Mouse (Mus musculus): ENCODE data around the gene Glis3.

Glis3 gene

DNA sequence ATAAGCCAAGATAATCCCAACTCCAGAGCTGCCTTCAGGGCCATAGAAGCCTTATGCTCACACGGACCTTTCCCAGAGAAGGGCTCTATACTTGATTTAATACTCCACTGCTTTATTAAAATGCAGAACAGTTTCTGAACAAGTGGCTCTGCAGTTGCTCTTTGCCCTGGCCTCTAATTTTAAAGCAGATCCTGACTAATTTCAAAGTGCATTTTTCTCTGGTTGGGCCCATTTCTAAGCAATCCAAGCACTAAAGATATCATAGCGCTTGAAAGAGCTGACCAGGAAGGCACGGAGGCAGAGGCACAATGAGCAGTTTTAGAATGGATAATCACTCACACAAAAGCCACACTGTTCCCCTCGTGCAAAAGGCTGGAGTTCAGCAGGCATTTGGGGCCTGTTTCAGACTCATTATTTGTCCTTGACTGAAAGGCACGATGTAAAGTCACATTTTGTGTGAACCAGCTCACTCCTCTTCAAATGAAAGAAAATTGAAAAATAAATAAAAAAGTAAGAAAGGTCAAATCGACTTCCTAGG is 202.5 kb downstream of the Glis3 start:
- no peak for DNase-seq (ENCODE audit: low spot score)

DNA sequence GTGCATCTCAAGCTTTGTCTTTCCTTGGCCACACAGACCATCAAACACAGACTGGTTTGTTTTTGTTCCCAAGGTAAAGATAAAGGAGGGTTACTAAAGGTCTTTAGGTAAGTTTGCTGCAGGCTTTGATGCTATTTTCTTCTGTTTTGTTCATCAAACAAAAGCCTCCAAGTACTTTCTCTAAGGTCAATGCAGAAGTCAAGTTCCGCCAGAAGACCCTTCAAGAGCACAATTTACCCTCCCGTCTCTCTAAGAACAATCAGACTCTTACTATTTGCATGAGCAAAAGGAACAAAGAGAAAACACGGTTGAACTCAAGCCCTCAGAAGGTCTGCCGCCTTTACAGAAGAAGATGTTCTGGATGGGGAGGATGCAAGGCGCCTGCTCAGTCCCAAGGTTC is 206.3 kb downstream of the Glis3 start:
- DNase-seq (ENCODE audit: low spot score): no peak

GRCm38 (mm10) chr19:28471144-28471543 is 208.7 kb downstream of the Glis3 start:
- DNase-seq (ENCODE audit: low spot score): no peak

DNA sequence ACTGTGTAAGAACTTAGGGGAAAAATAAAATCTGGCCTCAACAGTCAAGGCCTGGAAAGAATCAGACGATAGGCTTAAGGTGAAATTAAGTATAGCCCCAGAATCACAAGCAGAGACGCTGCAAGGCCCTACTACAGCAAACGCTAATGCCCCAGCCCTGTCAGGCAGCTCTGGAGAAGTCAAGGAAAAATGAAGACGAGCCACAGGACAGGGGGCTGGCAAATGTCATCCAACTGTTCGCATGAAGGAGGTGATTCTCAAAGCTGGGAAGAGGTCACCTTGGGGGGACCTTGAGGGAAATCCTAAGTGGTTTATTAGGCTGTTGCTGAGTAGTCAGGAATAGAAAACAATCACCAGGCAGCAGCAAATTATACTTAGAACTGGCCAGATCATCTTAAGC is 214.1 kb downstream of the Glis3 start:
- DNase-seq (ENCODE audit: low spot score): no peak

DNA sequence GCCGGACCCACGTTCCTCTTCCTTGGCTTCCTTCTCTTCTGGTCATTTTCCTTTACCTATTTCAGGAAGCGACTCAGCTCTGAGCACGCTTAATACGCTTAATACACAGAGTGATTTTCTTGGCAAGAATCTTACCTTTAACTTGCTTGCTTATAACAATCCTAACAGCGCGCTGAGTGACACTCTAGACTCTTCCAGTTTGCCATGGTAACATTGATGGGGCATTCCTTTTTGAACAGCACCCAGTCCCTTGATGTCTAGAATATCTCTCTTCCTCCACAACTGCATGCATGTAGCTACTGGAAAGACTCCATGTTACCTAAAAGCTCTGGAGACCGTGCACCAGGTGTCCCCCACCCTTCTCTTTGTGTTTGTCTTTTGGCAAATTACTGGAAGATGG is 225.5 kb downstream of the Glis3 start:
- DNase-seq (ENCODE audit: low spot score): no peak

DNA sequence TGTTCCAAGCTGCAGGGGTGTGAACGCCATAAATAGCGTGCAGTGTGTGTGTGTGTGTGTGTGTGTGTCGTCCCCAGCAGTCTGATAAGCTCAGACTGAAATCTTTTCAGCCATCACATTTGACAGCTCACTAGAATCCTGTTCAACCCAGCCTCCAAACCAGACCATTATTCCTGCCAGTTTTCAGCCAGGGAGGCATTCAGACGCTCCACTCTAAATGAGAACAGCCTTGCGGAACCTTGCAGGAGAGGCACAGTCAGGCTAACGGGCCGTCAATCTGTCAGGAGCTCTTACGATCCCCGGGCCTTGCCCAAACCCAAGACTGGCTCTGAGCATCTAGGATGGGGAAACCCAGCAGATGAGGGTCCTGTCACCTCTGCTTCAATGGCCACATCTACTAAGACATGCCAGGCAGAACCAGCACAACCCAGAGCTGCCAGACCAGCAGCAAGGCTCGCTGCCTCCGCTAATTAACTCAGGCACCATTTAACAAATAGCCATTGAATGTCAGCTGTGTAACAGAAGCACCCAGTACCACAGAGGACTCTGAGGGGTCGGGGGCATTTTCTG is 226.8 kb downstream of the Glis3 start:
- DNase-seq (ENCODE audit: low spot score): peak; percentile 16

DNA sequence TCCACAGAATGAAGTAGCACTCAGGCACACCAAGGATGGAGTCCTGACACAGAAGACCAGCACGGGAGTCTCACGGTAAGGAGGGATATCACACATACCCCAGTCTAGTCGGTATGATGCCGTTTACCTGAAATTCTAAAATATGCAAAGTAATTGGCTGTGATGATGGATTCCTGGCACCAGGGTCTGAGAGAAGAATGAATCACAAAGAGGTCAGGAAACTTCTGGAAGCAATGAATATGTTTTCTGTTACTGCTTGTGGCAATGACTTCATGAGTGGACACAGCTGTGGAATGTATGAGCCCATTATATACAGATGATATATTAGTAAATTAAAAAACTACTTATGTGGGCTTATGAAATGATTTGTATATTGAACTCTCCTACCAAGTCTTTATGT is 231.1 kb downstream of the Glis3 start:
- no peak for DNase-seq (ENCODE audit: low spot score)

- no peak for DNase-seq (ENCODE audit: low spot score)
These were observed 237.7 kb downstream of the Glis3 start for GRCm38 (mm10) chr19:28442161-28442560.

GRCm38 (mm10) chr19:28436457-28437148 is 243.3 kb downstream of the Glis3 start:
- DNase-seq (ENCODE audit: low spot score): peak; percentile 28

GRCm38 (mm10) chr19:28428220-28428816 is 251.6 kb downstream of the Glis3 start:
- DNase-seq (ENCODE audit: low spot score): no peak

DNA sequence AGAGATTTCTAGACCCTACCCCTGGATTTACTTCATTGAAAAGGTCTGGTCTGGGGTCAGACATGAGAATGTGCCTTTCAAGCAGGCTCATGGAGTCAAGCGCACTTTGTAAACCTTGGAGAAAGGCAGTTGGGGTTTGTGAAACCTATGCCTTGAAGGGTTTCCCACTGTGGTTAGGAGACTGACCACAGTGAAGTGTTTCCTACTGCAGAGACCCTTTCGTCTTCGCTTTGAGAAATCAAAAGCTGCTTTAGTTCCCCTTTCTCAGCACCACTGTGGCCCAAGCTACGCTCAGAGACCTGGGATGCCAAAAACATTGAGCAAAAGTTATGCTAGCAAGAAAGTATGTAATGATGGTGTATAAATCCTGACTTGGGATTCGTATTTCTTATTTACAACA is 255.7 kb downstream of the Glis3 start:
- no peak for DNase-seq (ENCODE audit: low spot score)

- DNase-seq (ENCODE audit: low spot score): no peak
These were observed 256.9 kb downstream of the Glis3 start for GRCm38 (mm10) chr19:28422939-28423338.

- no peak for DNase-seq (ENCODE audit: low spot score)
These were observed 263.8 kb downstream of the Glis3 start for GRCm38 (mm10) chr19:28416069-28416468.

DNA sequence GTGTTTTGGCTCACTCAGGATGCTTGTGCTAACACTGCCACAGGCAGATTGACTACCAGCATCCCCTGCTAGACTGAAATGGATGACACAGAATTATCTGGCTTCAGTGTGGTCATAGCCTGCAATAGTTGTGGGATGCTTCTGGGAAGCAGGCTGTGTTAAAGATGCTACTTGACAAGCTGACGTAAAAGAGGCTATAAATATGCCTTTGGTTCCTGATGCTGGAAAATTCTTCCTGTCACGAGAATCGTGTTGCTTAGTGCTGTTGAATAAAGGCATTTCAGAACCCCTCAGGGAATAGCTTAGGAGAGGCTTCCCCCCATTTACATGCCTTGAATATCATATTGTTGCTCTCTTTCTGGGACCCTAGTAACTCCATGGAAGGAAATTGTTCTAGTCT is 271.1 kb downstream of the Glis3 start:
- no peak for DNase-seq (ENCODE audit: low spot score)

DNA sequence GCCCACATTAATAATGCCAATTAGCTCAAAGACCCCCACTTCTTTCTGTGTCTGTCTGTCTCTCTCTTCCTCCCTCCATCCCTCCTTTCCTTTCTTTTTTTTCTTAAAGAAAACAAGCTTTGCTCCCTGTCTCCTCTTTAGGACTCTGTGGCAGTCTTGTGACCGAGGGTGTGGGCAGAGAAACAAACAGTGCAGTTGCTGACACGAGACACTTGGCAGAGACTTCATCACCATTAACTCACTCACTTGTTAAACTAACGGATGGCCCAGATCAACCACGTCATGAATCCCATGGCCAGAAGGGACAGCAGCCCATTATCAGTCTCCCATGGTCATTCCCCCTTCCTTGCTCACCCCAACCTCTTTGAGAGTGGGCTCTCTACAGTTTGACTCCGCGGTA is 276.9 kb downstream of the Glis3 start:
- DNase-seq (ENCODE audit: low spot score): no peak

DNA sequence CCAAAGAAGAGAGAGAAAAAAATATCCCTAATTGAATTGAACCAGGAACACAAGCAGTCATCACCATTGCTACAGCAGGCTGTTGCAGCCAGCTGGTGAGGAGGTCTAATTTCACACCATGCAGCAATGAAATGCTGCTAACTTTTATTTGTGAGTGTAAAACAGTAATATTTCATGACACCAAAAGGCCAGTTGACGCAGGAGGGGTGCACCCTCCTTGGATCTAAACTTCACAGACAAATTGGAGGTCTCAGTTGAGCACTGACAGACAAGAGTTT is 284.4 kb downstream of the Glis3 start:
- DNase-seq (ENCODE audit: low spot score): no peak

DNA sequence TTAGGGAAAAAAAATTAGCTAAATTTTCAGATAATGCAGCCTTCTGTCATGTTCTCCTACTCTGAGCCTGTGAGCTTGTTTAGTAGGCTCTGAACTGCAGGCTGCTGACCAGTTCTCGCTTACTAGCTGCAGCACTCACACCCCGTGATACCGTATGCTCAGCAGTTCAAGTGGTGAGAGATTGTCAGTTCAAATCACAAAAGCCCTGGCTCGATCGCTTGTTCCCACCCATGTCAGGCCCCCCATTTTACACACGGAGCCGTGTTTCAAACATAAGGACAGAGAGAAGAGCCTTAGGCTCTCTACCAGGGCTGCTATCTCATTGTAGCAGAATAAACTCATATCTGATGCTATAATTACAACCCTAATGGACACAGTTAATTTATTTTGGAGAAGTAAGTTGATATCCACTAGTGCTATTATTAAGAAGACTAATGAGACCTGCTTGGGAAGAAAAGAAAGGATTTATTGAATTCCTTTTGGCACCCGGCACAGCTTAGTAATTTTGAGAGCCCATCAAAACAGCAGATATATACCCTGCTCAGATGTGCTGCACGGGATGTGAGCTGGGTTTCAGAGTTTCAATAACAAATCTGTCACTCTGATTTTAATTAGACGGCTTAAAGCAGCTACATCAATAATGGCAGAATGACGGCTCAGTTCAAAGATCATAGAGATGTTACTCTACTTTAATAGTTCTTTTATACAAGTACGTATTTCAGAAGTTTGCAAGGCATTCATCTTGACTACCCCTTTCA is 284.9 kb downstream of the Glis3 start:
- no peak for DNase-seq (ENCODE audit: low spot score)

DNA sequence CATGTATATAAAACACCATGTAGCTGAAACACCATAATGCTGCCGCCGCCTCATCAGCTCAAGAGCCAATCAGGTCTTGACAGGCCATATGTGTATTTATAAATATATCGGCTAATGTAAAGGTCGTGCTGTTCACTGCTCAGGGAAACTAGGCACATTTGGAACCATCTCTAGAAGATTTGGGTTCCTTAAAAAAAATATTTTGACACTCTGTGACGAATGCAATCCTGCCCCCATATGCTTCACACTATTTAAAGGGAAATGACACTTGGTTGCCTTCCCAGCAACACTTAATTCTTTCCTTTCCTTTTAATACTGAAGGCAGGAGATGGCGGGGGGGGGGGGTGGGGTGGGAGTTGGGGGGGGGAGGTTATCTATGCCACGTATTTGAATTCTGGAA is 286.1 kb downstream of the Glis3 start:
- DNase-seq (ENCODE audit: low spot score): no peak

DNA sequence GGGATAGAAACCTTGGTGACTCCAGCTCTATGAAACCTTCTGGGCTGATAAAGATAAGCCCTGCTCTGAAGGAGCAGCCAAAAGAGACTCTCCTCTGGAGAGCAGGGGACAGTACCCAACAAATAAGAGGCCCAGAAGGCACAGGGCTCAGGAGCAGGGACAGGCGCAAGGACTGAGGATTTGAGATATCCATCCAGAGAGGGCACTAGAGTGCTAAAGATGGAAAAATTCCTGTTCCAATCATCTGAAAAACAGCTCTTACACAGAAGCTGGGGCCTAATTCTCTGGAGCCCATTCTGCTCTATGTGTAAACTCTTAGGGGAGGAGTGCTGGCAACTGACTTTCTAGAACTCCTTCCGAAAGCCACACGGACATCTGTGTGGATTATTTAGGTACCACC is 287.0 kb downstream of the Glis3 start:
- no peak for DNase-seq (ENCODE audit: low spot score)

DNA sequence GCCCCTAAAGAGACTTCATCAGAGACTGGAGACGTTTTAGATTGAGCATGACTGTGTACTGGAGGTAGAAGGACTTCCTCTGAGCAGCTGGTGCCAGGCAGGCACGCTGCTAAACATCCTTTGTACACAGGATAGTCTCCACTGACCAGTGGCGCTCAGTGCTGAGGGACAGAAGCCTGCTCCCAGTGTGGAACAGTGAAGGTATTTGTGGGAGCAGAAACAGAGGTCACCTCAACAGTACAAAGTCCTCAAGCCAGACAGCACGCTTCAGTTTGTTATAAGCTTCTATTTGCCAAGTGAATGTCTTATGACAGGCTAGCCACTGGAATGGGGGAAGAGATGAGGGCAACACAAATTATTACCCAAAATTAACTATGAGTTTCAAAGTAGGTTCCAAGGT is 289.0 kb downstream of the Glis3 start:
- no peak for DNase-seq (ENCODE audit: low spot score)

- no peak for DNase-seq (ENCODE audit: low spot score)
These were observed 290.7 kb downstream of the Glis3 start for GRCm38 (mm10) chr19:28389146-28389545.

DNA sequence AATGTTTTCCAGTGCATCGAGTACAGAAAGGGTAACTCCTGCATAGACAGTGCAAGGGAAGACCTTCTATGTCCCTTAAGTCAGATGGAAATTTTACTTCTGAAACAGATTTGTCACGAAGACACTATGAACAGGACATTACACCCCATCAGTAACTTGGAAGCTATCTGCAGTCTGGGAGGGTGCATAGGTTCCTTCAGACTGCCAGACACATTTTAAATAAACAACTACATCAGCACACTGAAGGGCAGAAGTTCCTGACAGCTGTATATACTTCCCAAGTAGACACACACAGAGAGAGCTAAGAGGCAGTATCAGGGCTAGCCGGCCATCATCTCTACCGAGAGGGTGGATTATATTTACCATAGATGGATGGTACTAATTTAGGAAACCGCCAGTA is 296.5 kb downstream of the Glis3 start:
- no peak for DNase-seq (ENCODE audit: low spot score)

Data from left cerebral cortex, adult 11 months (tissue).